Mouse (Mus musculus) CH12.LX (cell line): ENCODE measurements around the gene Samd5. TPM values are rescaled to one million over a fixed set of nuclear protein-coding genes. Genes with fewer than 3 reads are reported as not detected.

Experiments
- DNase-seq: peaks from one replicate; pipeline ENCODE4 v3.0.0-alpha.2; 2013; ENCODE audit errors: extremely low read depth
- H3K27ac ChIP-seq: 2 replicates; pipeline ENCODE4 v1.5.1; 2012; ENCODE audit warnings: low read depth, mild to moderate bottlenecking, control low read depth, moderate library complexity; ENCODE audit not compliant: insufficient read depth
- H3K27me3 ChIP-seq: replicated peaks from 2 replicates; pipeline ENCODE3; 2012; ENCODE audit warnings: inconsistent platforms
- H3K36me3 ChIP-seq, 2 experiments: replicated peaks in 1 of 2; 2 replicates each; pipeline versions ENCODE3 to v1.6.1; 2012; ENCODE audit warnings: inconsistent platforms in 1 of 2, low read length in 1 of 2, mild to moderate bottlenecking in 1 of 2, mixed read lengths in 1 of 2, moderate library complexity in 1 of 2; ENCODE audit not compliant: control insufficient read depth in 1 of 2, insufficient read depth in 1 of 2
- H3K4me1 ChIP-seq, 2 experiments: 2 replicates each; pipeline ENCODE4 v1.6.1; 2012; ENCODE audit warnings: inconsistent platforms in 1 of 2, moderate library complexity in 1 of 2; ENCODE audit not compliant: insufficient read depth in 2 of 2, control insufficient read depth in 1 of 2
- H3K4me2 ChIP-seq: 2 replicates; pipeline ENCODE4 v1.6.1; 2012; ENCODE audit warnings: low read depth, mild to moderate bottlenecking, control low read depth; ENCODE audit not compliant: poor library complexity, insufficient read depth, severe bottlenecking
- H3K4me3 ChIP-seq, 3 experiments: fragments of 150-350 bp in 1 of 3; sonication (generic) in 1 of 3; replicated peaks in 1 of 3; 2 replicates each; pipeline versions ENCODE3 to v1.5.1; 2011 to 2012; ENCODE audit warnings: low read depth in 2 of 3, low read length in 2 of 3, mild to moderate bottlenecking in 2 of 3, moderate library complexity in 2 of 3, control low read depth in 1 of 3, improper control_type of control experiment in 1 of 3, inconsistent platforms in 1 of 3, mixed read lengths in 1 of 3; ENCODE audit not compliant: poor library complexity in 1 of 3
- H3K79me2 ChIP-seq: replicated peaks from 2 replicates; pipeline ENCODE4 v1.6.1; 2012; ENCODE audit warnings: mild to moderate bottlenecking, moderate library complexity; ENCODE audit not compliant: control insufficient read depth, poor library complexity, insufficient read depth, severe bottlenecking; ENCODE audit errors: extremely low read depth
- H3K9ac ChIP-seq: 2 replicates; pipeline ENCODE4 v1.6.1; 2012; ENCODE audit warnings: low read depth, mild to moderate bottlenecking, control low read depth, moderate library complexity; ENCODE audit not compliant: insufficient read depth
- H3K9me3 ChIP-seq: replicated peaks from 2 replicates; pipeline ENCODE3; 2012; ENCODE audit warnings: low read length, inconsistent platforms, mixed read lengths
- BHLHE40 ChIP-seq: IDR thresholded peaks from 2 replicates; pipeline ENCODE4 v1.6.1; 2011; ENCODE audit warnings: mild to moderate bottlenecking, low read depth, low read length, improper control_type of control experiment
- CHD2 ChIP-seq: IDR thresholded peaks from 2 replicates; pipeline ENCODE4 v1.6.1; 2011; ENCODE audit warnings: low read length, improper control_type of control experiment
- CTCF ChIP-seq, 2 experiments: IDR thresholded peaks in 1 of 2; conservative IDR thresholded peaks in 1 of 2; 2 replicates each; pipeline ENCODE4 v1.5.1; 2011 to 2012; ENCODE audit warnings: low read depth in 2 of 2, low read length in 2 of 2, improper control_type of control experiment in 1 of 2, inconsistent platforms in 1 of 2, mild to moderate bottlenecking in 1 of 2, moderate library complexity in 1 of 2
- E2F4 ChIP-seq: IDR thresholded peaks from 2 replicates; pipeline ENCODE4 v1.6.1; 2011; ENCODE audit warnings: low read depth, low read length, improper control_type of control experiment; ENCODE audit not compliant: insufficient replicate concordance
- EP300 ChIP-seq: IDR thresholded peaks from 2 replicates; pipeline ENCODE4 v1.6.1; 2011; ENCODE audit warnings: low read length, improper control_type of control experiment
- ETS1 ChIP-seq: conservative IDR thresholded peaks from 2 replicates; pipeline ENCODE4 v1.6.1; 2012; ENCODE audit warnings: low read depth, mild to moderate bottlenecking, inconsistent platforms, low read length, improper control_type of control experiment, moderate library complexity
- JUN ChIP-seq: IDR thresholded peaks from 2 replicates; pipeline ENCODE4 v1.6.1; 2011; ENCODE audit warnings: low read depth, mild to moderate bottlenecking, low read length, improper control_type of control experiment, moderate library complexity; ENCODE audit not compliant: insufficient read depth
- KAT2A ChIP-seq: IDR thresholded peaks from 2 replicates; pipeline ENCODE4 v1.6.1; 2012; ENCODE audit warnings: low read length, improper control_type of control experiment, inconsistent platforms; ENCODE audit not compliant: insufficient replicate concordance
- MAFK ChIP-seq: IDR thresholded peaks from 2 replicates; pipeline ENCODE4 v1.6.1; 2011; ENCODE audit warnings: low read length, improper control_type of control experiment; ENCODE audit not compliant: insufficient replicate concordance
- MAX ChIP-seq: IDR thresholded peaks from 2 replicates; pipeline ENCODE4 v1.6.1; 2011; ENCODE audit warnings: low read length, improper control_type of control experiment
- MAZ ChIP-seq: IDR thresholded peaks from 2 replicates; pipeline ENCODE4 v1.6.1; 2012; ENCODE audit warnings: low read depth, mild to moderate bottlenecking, inconsistent platforms, low read length, improper control_type of control experiment, moderate library complexity
- MEF2A ChIP-seq: IDR thresholded peaks from 2 replicates; pipeline ENCODE4 v1.6.1; 2014; ENCODE audit warnings: low read depth, mild to moderate bottlenecking, inconsistent platforms, low read length, improper control_type of control experiment, borderline replicate concordance
- MXI1 ChIP-seq: IDR thresholded peaks from 2 replicates; pipeline ENCODE4 v1.6.1; 2011; ENCODE audit warnings: mild to moderate bottlenecking, low read depth, low read length, improper control_type of control experiment
- MYC ChIP-seq: IDR thresholded peaks from 2 replicates; pipeline ENCODE4 v1.6.1; 2011; ENCODE audit warnings: low read depth, mild to moderate bottlenecking, improper control_type of control experiment, low read length
- POLR2A ChIP-seq: IDR thresholded peaks from 2 replicates; pipeline ENCODE4 v1.6.1; 2011; ENCODE audit warnings: low read depth, mild to moderate bottlenecking, improper control_type of control experiment, low read length
- RCOR1 ChIP-seq: conservative IDR thresholded peaks from 2 replicates; pipeline ENCODE4 v1.6.1; 2012; ENCODE audit warnings: low read depth, mild to moderate bottlenecking, inconsistent platforms, low read length, improper control_type of control experiment
- SIN3A ChIP-seq: IDR thresholded peaks from 2 replicates; pipeline ENCODE4 v1.6.1; 2012; ENCODE audit warnings: low read length, improper control_type of control experiment, inconsistent platforms
- TBP ChIP-seq: conservative IDR thresholded peaks from 2 replicates; pipeline ENCODE4 v1.6.1; 2011; ENCODE audit warnings: low read depth, low read length, improper control_type of control experiment
- ZNF384 ChIP-seq: IDR thresholded peaks from 2 replicates; pipeline ENCODE4 v1.6.1; 2012; ENCODE audit warnings: low read depth, low read length, improper control_type of control experiment, inconsistent platforms
- dilution Hi-C: fragments of 300-500 bp; cut with MboI; formaldehyde crosslinking; loops from 2 replicates; pipeline ENCODE4 v1.14.3; 2020; ENCODE audit warnings: low sequenced_read_pairs; ENCODE audit not compliant: extremely low pct_unique_long_range_greater_than_20kb, extremely low pct_ligation_motif_present
- in situ Hi-C: fragments of 300-500 bp; cut with MboI; formaldehyde crosslinking; loops from 3 replicates; pipeline ENCODE4 v1.14.3; 2019; ENCODE audit warnings: low sequenced_read_pairs, low pct_ligation_motif_present, low pct_unique_long_range_greater_than_20kb, mixed read lengths
- polyA plus RNA-seq: library from polyadenylated mRNA; unstranded; fragments of >175 nt; gene quantifications from 2 replicates; pipeline ENCODE4 v1.2.1, GENCODE M21; 2012; ENCODE audit warnings: low read depth; ENCODE audit not compliant: insufficient read length
- total RNA-seq, 2 experiments: library from RNA; depleted of rRNA; stranded (reverse); fragments of 300-350 nt in 1 of 2; fragments of >200 nt in 1 of 2; gene quantifications; 2 replicates each; pipeline ENCODE4 v1.2.3; 2012 to 2014

Samd5 gene
- total and polyA plus RNA-seq, 3 experiments, result not detected

- DNase-seq, result no peak
- no peaks in the 10 kb centered on the region for H3K4me1 ChIP-seq
- no peak overlapping the region for H3K4me3 ChIP-seq
- no peak overlapping the region for H3K4me2 ChIP-seq
- TF ChIP-seq MEF2A (no peak), SIN3A (no peak), MXI1 (no peak)
- TF ChIP-seq, all 38 proteins: peak for 0
- dilution Hi-C loops, result no loop called here
- Histone ChIP-seq H3K27ac (no peak overlapping the region), H3K9ac (no peak overlapping the region), H3K79me2 (no peaks in the 10 kb centered on the region), H3K36me3 (no peaks in the 10 kb centered on the region), H3K27me3 (no peaks in the 10 kb centered on the region), H3K9me3 (no peaks in the 10 kb centered on the region)
- in situ Hi-C loops, result no loop called here
These were observed 19.1 kb upstream of the Samd5 start for GRCm38 (mm10) chr10:9693990-9694699.

GRCm38 (mm10) chr10:9680928-9681327 is 5.9 kb upstream of the Samd5 start:
- Histone ChIP-seq H3K9ac (no peak overlapping the region), H3K4me3 (no peak overlapping the region), H3K27ac (no peak overlapping the region), H3K27me3 (no peaks in the 10 kb centered on the region), H3K36me3 (no peaks in the 10 kb centered on the region), H3K4me2 (no peak overlapping the region), H3K9me3 (no peaks in the 10 kb centered on the region), H3K79me2 (no peaks in the 10 kb centered on the region), H3K4me1 (no peaks in the 10 kb centered on the region)
- no peak for DNase-seq
- TF ChIP-seq MAZ (no peak), ETS1 (no peak), JUN (no peak), MXI1 (no peak), MAFK (no peak), KAT2A (no peak), RCOR1 (no peak), TBP (no peak), MAX (no peak), EP300 (no peak)
- in situ Hi-C loops, result no loop called here
- dilution Hi-C loops, result no loop called here

GRCm38 (mm10) chr10:9679911-9680310 is 4.9 kb upstream of the Samd5 start:
- in situ Hi-C loops, result loop anchor here (5.0 kb wide), 1 partner anchor 108 kb away; no protein-coding TSS in a partner anchor

More at GRCm38 (mm10) chr10:9679911-9680310, 4.9 kb upstream of the Samd5 start:
- TF ChIP-seq ZNF384 (no peak), BHLHE40 (no peak), E2F4 (no peak), CTCF (conservative IDR thresholded peaks at IDR 0.05 in 1 of 2, IDR thresholded peaks at IDR 0.05 in 1 of 2; ENCODE audit: low read depth in 2 of 2, low read length in 2 of 2) (no peak), POLR2A (no peak), JUN (no peak), CHD2 (no peak), MYC (no peak)
- Histone ChIP-seq H3K4me2 (no peak overlapping the region), H3K79me2 (no peaks in the 10 kb centered on the region), H3K9me3 (peaks cover 5% of the 10 kb centered on the region), H3K27ac (no peak overlapping the region), H3K36me3 (no peaks in the 10 kb centered on the region), H3K9ac (no peak overlapping the region), H3K27me3 (no peaks in the 10 kb centered on the region), H3K4me3 (no peak overlapping the region), H3K4me1 (no peaks in the 10 kb centered on the region)
- DNase-seq, result no peak
- dilution Hi-C loops, result no loop called here
